Mouse (Mus musculus): ENCODE measurements around the gene Pak7. TPM values are rescaled to one million over a fixed set of nuclear protein-coding genes. Genes with fewer than 3 reads are reported as not detected.

Pak7 gene
- 0.04 TPM in 1 of 2 replicates, not detected in the other for polyA plus RNA-seq (2015; fragmentation: Nextera tagmentation; extraction: Ambion mirVana)

GRCm38 (mm10) chr2:136387181-136388131 is at the start of gene Pak7:
TSS of gene Pak7 (minus strand) at chr2:136387967.
- 2% methylated on average over 39 of the region's 39 CpGs for WGBS (ENCODE audit: insufficient replicate concordance)
- no peak within 1 kb of the TSS for H3K4me3 ChIP-seq (ENCODE audit: low read depth, low read length)
- no peak for DNase-seq

DNA sequence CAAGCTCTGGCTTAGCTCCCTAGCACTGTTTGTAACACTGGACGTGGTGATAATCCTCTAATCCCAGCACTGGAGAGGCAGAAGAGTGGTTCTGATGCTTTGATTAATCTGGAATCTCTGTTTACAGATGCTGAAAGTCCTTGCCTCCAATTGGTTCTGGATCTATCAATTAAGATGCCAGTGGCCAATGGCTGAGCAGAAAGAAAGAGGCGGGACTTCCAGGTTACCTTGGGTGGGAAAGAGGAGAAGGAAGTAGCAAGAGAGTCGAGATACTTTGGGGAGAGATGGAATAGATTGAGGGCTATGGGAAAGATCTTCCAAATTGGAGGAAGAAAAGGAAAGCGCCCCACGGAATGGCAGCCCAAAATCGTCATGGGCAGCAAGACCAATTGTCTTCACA is 37.8 kb upstream of the Pak7 start:
- H3K27ac ChIP-seq (ENCODE audit: low read depth) = no peak overlapping the region
- 66% methylated on average over 6 of the region's 6 CpGs for WGBS (ENCODE audit: insufficient replicate concordance)
- ATAC-seq (no peak), DNase-seq (no peak)
- no peaks in the 10 kb centered on the region for H3K36me3 ChIP-seq (replicated peaks; ENCODE audit: insufficient read depth, low read length)
- no peaks in the 10 kb centered on the region for H3K4me1 ChIP-seq (ENCODE audit: insufficient read depth)
- no peak overlapping the region for H3K4me2 ChIP-seq (ENCODE audit: low read depth, low read length)
- no peak for TF ChIP-seq EP300 (IDR thresholded peaks at IDR 0.05; ENCODE audit: low read depth)
- no peak for TF ChIP-seq CTCF (IDR thresholded peaks at IDR 0.05; ENCODE audit: low read depth)
- no peak overlapping the region for H3K9ac ChIP-seq (replicated peaks)
- no peaks in the 10 kb centered on the region for H3K27me3 ChIP-seq (ENCODE audit: insufficient read depth, low read length)
- H3K4me3 ChIP-seq (ENCODE audit: low read depth, low read length) = no peak overlapping the region
- H3K9me3 ChIP-seq (ENCODE audit: low read length) = no peaks in the 10 kb centered on the region

More at GRCm38 (mm10) chr2:136387181-136388131, at the start of gene Pak7:
- Histone ChIP-seq H3K4me2 (ENCODE audit: low read depth, low read length) (peak within 1 kb of the TSS; percentile 32), H3K27ac (ENCODE audit: low read depth) (no peak within 1 kb of the TSS), H3K9ac (replicated peaks) (no peak within 1 kb of the TSS), H3K9me3 (ENCODE audit: low read length) (no peaks in the 10 kb centered on the region), H3K36me3 (replicated peaks; ENCODE audit: insufficient read depth, low read length) (no peaks in the 10 kb centered on the region), H3K4me1 (ENCODE audit: insufficient read depth) (peaks cover 3% of the 10 kb centered on the region; the same call in 1 of the 2 replicates), H3K27me3 (ENCODE audit: insufficient read depth, low read length) (peaks cover 13% of the 10 kb centered on the region)
- TF ChIP-seq CTCF (IDR thresholded peaks at IDR 0.05; ENCODE audit: low read depth) (no peak), EP300 (IDR thresholded peaks at IDR 0.05; ENCODE audit: low read depth) (no peak)
- ATAC-seq = no peak

GRCm38 (mm10) chr2:136419543-136419942 is 31.8 kb upstream of the Pak7 start:
- no peak for ATAC-seq
- DNase-seq = no peak
- Histone ChIP-seq H3K4me1 (ENCODE audit: insufficient read depth) (no peaks in the 10 kb centered on the region), H3K27me3 (ENCODE audit: insufficient read depth, low read length) (no peaks in the 10 kb centered on the region), H3K27ac (ENCODE audit: low read depth) (no peak overlapping the region), H3K4me3 (ENCODE audit: low read depth, low read length) (no peak overlapping the region), H3K9me3 (ENCODE audit: low read length) (no peaks in the 10 kb centered on the region), H3K9ac (replicated peaks) (no peak overlapping the region), H3K4me2 (ENCODE audit: low read depth, low read length) (no peak overlapping the region), H3K36me3 (replicated peaks; ENCODE audit: insufficient read depth, low read length) (no peaks in the 10 kb centered on the region)
- 67% methylated on average over 1 of the region's 1 CpGs for WGBS (ENCODE audit: insufficient replicate concordance)
- TF ChIP-seq EP300 (IDR thresholded peaks at IDR 0.05; ENCODE audit: low read depth) (no peak), CTCF (IDR thresholded peaks at IDR 0.05; ENCODE audit: low read depth) (no peak)

DNA sequence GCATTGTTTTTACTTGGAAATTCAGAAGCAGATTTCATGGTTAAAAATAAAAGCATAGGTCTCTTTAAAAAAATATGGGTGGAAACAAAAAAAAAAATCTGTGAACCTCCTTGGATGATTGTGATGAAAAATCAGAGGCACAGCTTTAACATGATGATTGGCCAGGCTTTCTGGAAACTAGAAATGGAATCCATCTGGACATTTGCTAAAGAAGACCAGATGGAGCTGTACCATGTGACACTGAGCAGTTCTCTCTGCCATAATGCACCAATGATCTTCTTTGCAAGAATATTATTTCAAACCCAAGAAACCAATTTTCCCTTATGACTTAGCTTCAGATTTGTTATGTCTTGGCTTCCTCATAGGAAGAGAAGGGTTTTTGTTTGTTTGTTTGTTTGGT is 28.6 kb upstream of the Pak7 start:
- Histone ChIP-seq H3K4me2 (ENCODE audit: low read depth, low read length) (no peak overlapping the region), H3K9ac (replicated peaks) (no peak overlapping the region), H3K9me3 (ENCODE audit: low read length) (no peaks in the 10 kb centered on the region), H3K27me3 (ENCODE audit: insufficient read depth, low read length) (no peaks in the 10 kb centered on the region), H3K36me3 (replicated peaks; ENCODE audit: insufficient read depth, low read length) (no peaks in the 10 kb centered on the region), H3K4me1 (ENCODE audit: insufficient read depth) (no peaks in the 10 kb centered on the region), H3K4me3 (ENCODE audit: low read depth, low read length) (no peak overlapping the region), H3K27ac (ENCODE audit: low read depth) (no peak overlapping the region)
- TF ChIP-seq CTCF (IDR thresholded peaks at IDR 0.05; ENCODE audit: low read depth) (no peak), EP300 (IDR thresholded peaks at IDR 0.05; ENCODE audit: low read depth) (no peak)
- DNase-seq = no peak
- no peak for ATAC-seq

GRCm38 (mm10) chr2:136402587-136402986 is 14.8 kb upstream of the Pak7 start:
- H3K9me3 ChIP-seq (ENCODE audit: low read length) = no peaks in the 10 kb centered on the region
- no peaks in the 10 kb centered on the region for H3K4me1 ChIP-seq (ENCODE audit: insufficient read depth)
- no peak overlapping the region for H3K27ac ChIP-seq (ENCODE audit: low read depth)
- no peaks in the 10 kb centered on the region for H3K36me3 ChIP-seq (replicated peaks; ENCODE audit: insufficient read depth, low read length)
- ATAC-seq (no peak), DNase-seq (no peak)
- WGBS (ENCODE audit: insufficient replicate concordance) = 79% methylated on average over 4 of the region's 4 CpGs
- no peak overlapping the region for H3K9ac ChIP-seq (replicated peaks)
- H3K27me3 ChIP-seq (ENCODE audit: insufficient read depth, low read length) = no peaks in the 10 kb centered on the region
- TF ChIP-seq CTCF (IDR thresholded peaks at IDR 0.05; ENCODE audit: low read depth) (no peak), EP300 (IDR thresholded peaks at IDR 0.05; ENCODE audit: low read depth) (no peak)
- no peak overlapping the region for H3K4me2 ChIP-seq (ENCODE audit: low read depth, low read length)
- no peak overlapping the region for H3K4me3 ChIP-seq (ENCODE audit: low read depth, low read length)

DNA sequence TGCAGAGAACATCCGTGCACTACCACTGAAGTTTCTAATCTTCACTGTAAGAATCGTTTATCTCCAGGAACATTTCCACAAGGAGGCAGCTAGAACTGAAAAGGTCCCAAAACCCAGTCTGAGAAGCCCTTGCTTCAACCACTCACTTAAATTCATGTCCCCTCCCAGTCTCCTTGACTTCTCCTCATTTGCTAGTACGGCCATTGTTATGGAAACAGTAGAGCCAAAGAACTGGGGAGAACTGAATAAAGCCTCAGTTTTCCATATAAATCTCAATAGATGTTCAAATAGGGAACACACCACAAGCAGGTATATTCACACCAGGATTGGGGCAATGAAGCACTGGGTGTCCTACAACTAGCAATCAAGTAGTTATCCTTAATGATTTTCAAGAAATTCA is 12.4 kb downstream of the Pak7 start:
- no peak for ATAC-seq

More for the DNA sequence above, 12.4 kb downstream of the Pak7 start:
- H3K36me3 ChIP-seq (replicated peaks; ENCODE audit: insufficient read depth, low read length) = no peaks in the 10 kb centered on the region
- no peak for DNase-seq
- no peak overlapping the region for H3K4me3 ChIP-seq (ENCODE audit: low read depth, low read length)
- H3K4me1 ChIP-seq (ENCODE audit: insufficient read depth) = no peaks in the 10 kb centered on the region
- 57% methylated on average over 3 of the region's 3 CpGs for WGBS (ENCODE audit: insufficient replicate concordance)
- no peak overlapping the region for H3K27ac ChIP-seq (ENCODE audit: low read depth)
- no peak overlapping the region for H3K4me2 ChIP-seq (ENCODE audit: low read depth, low read length)
- H3K27me3 ChIP-seq (ENCODE audit: insufficient read depth, low read length) = no peaks in the 10 kb centered on the region
- H3K9me3 ChIP-seq (ENCODE audit: low read length) = no peaks in the 10 kb centered on the region
- TF ChIP-seq CTCF (IDR thresholded peaks at IDR 0.05; ENCODE audit: low read depth) (no peak), EP300 (IDR thresholded peaks at IDR 0.05; ENCODE audit: low read depth) (no peak)
- H3K9ac ChIP-seq (replicated peaks) = no peak overlapping the region
